Mouse (Mus musculus): Measurements from ENCODE around the gene Tenm3.

DNA sequence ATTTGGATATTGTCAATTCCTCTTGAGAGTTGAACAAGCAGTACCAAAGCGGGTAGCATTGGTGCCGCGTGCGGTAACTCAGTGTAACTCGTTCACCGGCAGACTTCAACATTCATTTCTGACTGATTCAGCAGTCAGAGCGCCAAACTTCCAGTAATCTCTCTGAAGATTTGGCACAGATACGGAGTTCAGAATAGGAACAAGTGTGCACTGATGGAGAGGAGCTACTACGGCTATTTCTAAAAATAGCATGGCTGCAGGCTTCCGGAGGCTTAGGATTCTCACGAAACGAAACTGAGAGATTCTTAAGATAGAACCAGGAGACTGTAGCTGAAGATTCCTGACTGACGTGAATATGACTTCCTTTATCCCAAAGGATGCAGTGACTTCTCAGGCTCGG lies 332.6 kb downstream of the Tenm3 start:
- TF ChIP-seq POLR2A (IDR thresholded peaks at IDR 0.05; ENCODE audit: control insufficient read depth, extremely low read depth, insufficient read depth, low read length, poor library complexity) (no peak), CTCF (IDR thresholded peaks at IDR 0.05; ENCODE audit: borderline replicate concordance, control insufficient read depth, extremely low read depth, insufficient read depth, low read length, poor library complexity) (no peak)

Measured in thymus, adult 2 months (tissue).